Mouse (Mus musculus): ENCODE measurements at regions not wholly inside any gene's neighbourhood (a gene's known extent, or its start where the extent isn't known, plus 50 kb on each side); places are given as distances from the start of the nearest gene placed in this dataset.

- H3K27ac ChIP-seq (ENCODE audit: insufficient read depth, low read length): no peak overlapping the region
Observed at GRCm38 (mm10) chr3:144086176-144086575, 118.8 kb downstream of the Lmo4 start.

DNA sequence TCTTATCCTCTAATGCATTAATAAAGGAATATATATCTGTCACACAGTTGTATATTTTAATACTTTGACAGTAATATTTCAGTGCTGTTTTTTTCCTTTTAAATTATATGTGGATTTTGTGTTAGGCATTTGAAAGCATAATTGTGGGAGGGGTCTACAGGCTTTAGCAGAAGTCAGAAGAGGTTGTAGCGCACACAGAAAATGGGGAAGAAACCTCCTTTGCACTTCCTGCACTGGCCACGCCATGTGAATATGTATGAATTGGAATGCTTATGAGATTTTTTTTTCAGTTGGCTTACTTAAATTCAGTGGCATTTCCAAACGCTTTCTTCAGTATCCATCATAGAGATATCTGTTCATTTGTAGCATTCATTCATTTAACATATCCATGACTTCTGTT, 125.1 kb downstream of the Lmo4 start:
- H3K4me1 ChIP-seq (ENCODE audit: control insufficient read depth, insufficient read depth, low read length): no peaks in the 10 kb centered on the region
- no peak overlapping the region for H3K27ac ChIP-seq (ENCODE audit: insufficient read depth, low read length)
- TF ChIP-seq POLR2A (IDR thresholded peaks at IDR 0.05; ENCODE audit: low read depth, low read length) (no peak), CTCF (IDR thresholded peaks at IDR 0.05; ENCODE audit: borderline replicate concordance, insufficient read depth, low read length) (no peak)
- no peak overlapping the region for H3K4me3 ChIP-seq (ENCODE audit: insufficient read depth, low read length)

More at GRCm38 (mm10) chr3:144086176-144086575, 118.8 kb downstream of the Lmo4 start:
- TF ChIP-seq CTCF (IDR thresholded peaks at IDR 0.05; ENCODE audit: borderline replicate concordance, insufficient read depth, low read length): no peak
- TF ChIP-seq POLR2A (IDR thresholded peaks at IDR 0.05; ENCODE audit: low read depth, low read length): no peak
- peaks cover 4% of the 10 kb centered on the region for H3K4me1 ChIP-seq (ENCODE audit: control insufficient read depth, insufficient read depth, low read length)
- no peak overlapping the region for H3K4me3 ChIP-seq (ENCODE audit: insufficient read depth, low read length)

GRCm38 (mm10) chr3:144078198-144078935, 126.7 kb downstream of the Lmo4 start:
- Histone ChIP-seq H3K27ac (ENCODE audit: insufficient read depth, low read length) (no peak overlapping the region), H3K4me1 (ENCODE audit: control insufficient read depth, insufficient read depth, low read length) (no peaks in the 10 kb centered on the region), H3K4me3 (ENCODE audit: insufficient read depth, low read length) (no peak overlapping the region)
- TF ChIP-seq POLR2A (IDR thresholded peaks at IDR 0.05; ENCODE audit: low read depth, low read length) (no peak), CTCF (IDR thresholded peaks at IDR 0.05; ENCODE audit: borderline replicate concordance, insufficient read depth, low read length) (no peak)

GRCm38 (mm10) chr3:144069979-144070540, 135.0 kb downstream of the Lmo4 start:
- 0 out of 2 replicates have a peak, but pooled peaks cover 4% of the 10 kb centered on the region for H3K4me1 ChIP-seq (ENCODE audit: control insufficient read depth, insufficient read depth, low read length)
- TF ChIP-seq CTCF (IDR thresholded peaks at IDR 0.05; ENCODE audit: borderline replicate concordance, insufficient read depth, low read length) (no peak), POLR2A (IDR thresholded peaks at IDR 0.05; ENCODE audit: low read depth, low read length) (no peak)

GRCm38 (mm10) chr3:144067016-144067415, 138.0 kb downstream of the Lmo4 start:
- 0 out of 2 replicates have a peak, but pooled peaks cover 4% of the 10 kb centered on the region for H3K4me1 ChIP-seq (ENCODE audit: control insufficient read depth, insufficient read depth, low read length)
- no peak overlapping the region for H3K4me3 ChIP-seq (ENCODE audit: insufficient read depth, low read length)
- H3K27ac ChIP-seq (ENCODE audit: insufficient read depth, low read length): no peak overlapping the region
- TF ChIP-seq POLR2A (IDR thresholded peaks at IDR 0.05; ENCODE audit: low read depth, low read length) (no peak), CTCF (IDR thresholded peaks at IDR 0.05; ENCODE audit: borderline replicate concordance, insufficient read depth, low read length) (no peak)

More at GRCm38 (mm10) chr3:144069979-144070540, 135.0 kb downstream of the Lmo4 start:
- no peak overlapping the region for H3K27ac ChIP-seq (ENCODE audit: insufficient read depth, low read length)
- H3K4me3 ChIP-seq (ENCODE audit: insufficient read depth, low read length): no peak overlapping the region

- Histone ChIP-seq H3K27ac (ENCODE audit: insufficient read depth, low read length) (peak overlapping the region; percentile 73; the same call in 1 of the 2 replicates), H3K4me3 (ENCODE audit: insufficient read depth, low read length) (no peak overlapping the region), H3K4me1 (ENCODE audit: control insufficient read depth, insufficient read depth, low read length) (peaks cover 12% of the 10 kb centered on the region)
- TF ChIP-seq POLR2A (IDR thresholded peaks at IDR 0.05; ENCODE audit: low read depth, low read length) (no peak), CTCF (IDR thresholded peaks at IDR 0.05; ENCODE audit: borderline replicate concordance, insufficient read depth, low read length) (no peak)
Observed at GRCm38 (mm10) chr3:144058106-144058505, 146.9 kb downstream of the Lmo4 start.

DNA sequence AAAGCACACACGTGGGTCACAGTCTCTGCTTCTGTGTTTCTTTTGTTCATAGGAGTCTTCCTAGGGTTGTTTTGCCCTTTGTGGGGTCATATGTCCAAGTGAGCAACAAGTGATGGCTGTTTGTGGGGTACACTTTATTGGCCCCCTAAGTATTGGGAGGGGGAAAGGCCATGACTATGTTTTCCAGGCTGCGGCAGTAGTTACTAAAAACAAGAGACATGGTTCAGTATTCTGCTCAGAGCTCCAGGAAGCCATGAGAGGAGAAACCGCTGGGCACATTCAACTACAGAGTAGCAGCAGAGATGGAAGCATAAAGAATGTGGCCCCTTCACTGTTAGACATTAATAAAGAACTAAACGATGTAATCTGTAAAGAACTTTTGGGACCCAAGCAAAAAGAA, 154.7 kb downstream of the Lmo4 start:
- no peak overlapping the region for H3K27ac ChIP-seq (ENCODE audit: insufficient read depth, low read length)
- H3K4me1 ChIP-seq (ENCODE audit: control insufficient read depth, insufficient read depth, low read length): no peaks in the 10 kb centered on the region
- TF ChIP-seq CTCF (IDR thresholded peaks at IDR 0.05; ENCODE audit: borderline replicate concordance, insufficient read depth, low read length) (no peak), POLR2A (IDR thresholded peaks at IDR 0.05; ENCODE audit: low read depth, low read length) (no peak)
- H3K4me3 ChIP-seq (ENCODE audit: insufficient read depth, low read length): no peak overlapping the region

GRCm38 (mm10) chr3:144049270-144049669, 155.8 kb downstream of the Lmo4 start:
- Histone ChIP-seq H3K4me1 (ENCODE audit: control insufficient read depth, insufficient read depth, low read length) (no peaks in the 10 kb centered on the region), H3K27ac (ENCODE audit: insufficient read depth, low read length) (no peak overlapping the region), H3K4me3 (ENCODE audit: insufficient read depth, low read length) (no peak overlapping the region)
- TF ChIP-seq POLR2A (IDR thresholded peaks at IDR 0.05; ENCODE audit: low read depth, low read length): no peak
- TF ChIP-seq CTCF (IDR thresholded peaks at IDR 0.05; ENCODE audit: borderline replicate concordance, insufficient read depth, low read length): no peak

GRCm38 (mm10) chr3:144044366-144044765, 160.7 kb downstream of the Lmo4 start:
- TF ChIP-seq POLR2A (IDR thresholded peaks at IDR 0.05; ENCODE audit: low read depth, low read length) (no peak), CTCF (IDR thresholded peaks at IDR 0.05; ENCODE audit: borderline replicate concordance, insufficient read depth, low read length) (no peak)
- Histone ChIP-seq H3K4me1 (ENCODE audit: control insufficient read depth, insufficient read depth, low read length) (no peaks in the 10 kb centered on the region), H3K4me3 (ENCODE audit: insufficient read depth, low read length) (no peak overlapping the region), H3K27ac (ENCODE audit: insufficient read depth, low read length) (no peak overlapping the region)

- H3K4me1 ChIP-seq (ENCODE audit: control insufficient read depth, insufficient read depth, low read length): no peaks in the 10 kb centered on the region
- no peak overlapping the region for H3K27ac ChIP-seq (ENCODE audit: insufficient read depth, low read length)
- no peak overlapping the region for H3K4me3 ChIP-seq (ENCODE audit: insufficient read depth, low read length)
- no peak for TF ChIP-seq POLR2A (IDR thresholded peaks at IDR 0.05; ENCODE audit: low read depth, low read length)
- no peak for TF ChIP-seq CTCF (IDR thresholded peaks at IDR 0.05; ENCODE audit: borderline replicate concordance, insufficient read depth, low read length)
Observed at GRCm38 (mm10) chr3:144041788-144042187, 163.2 kb downstream of the Lmo4 start.
